Mouse (Mus musculus): Measurements from ENCODE around the gene Gm33543. TPM values are rescaled to one million over a fixed set of nuclear protein-coding genes. Genes with fewer than 3 reads are reported as not detected.

Gm33543 gene
- 1 to 10 TPM in 1 of 2 experiments, under 1 TPM in 1; 0.42 to 1.4 TPM for total RNA-seq (2021)
- long read RNA-seq, experiment 1, partial matches to known transcripts = 0 of 1 reads
- long read RNA-seq, experiment 1, other reads (novel, unspliced or antisense) = 1 of 1 reads
- long read RNA-seq, experiment 2, partial matches to known transcripts = 0 of 2 reads
- long read RNA-seq, experiment 2, other reads (novel, unspliced or antisense) = 0 of 2 reads

DNA sequence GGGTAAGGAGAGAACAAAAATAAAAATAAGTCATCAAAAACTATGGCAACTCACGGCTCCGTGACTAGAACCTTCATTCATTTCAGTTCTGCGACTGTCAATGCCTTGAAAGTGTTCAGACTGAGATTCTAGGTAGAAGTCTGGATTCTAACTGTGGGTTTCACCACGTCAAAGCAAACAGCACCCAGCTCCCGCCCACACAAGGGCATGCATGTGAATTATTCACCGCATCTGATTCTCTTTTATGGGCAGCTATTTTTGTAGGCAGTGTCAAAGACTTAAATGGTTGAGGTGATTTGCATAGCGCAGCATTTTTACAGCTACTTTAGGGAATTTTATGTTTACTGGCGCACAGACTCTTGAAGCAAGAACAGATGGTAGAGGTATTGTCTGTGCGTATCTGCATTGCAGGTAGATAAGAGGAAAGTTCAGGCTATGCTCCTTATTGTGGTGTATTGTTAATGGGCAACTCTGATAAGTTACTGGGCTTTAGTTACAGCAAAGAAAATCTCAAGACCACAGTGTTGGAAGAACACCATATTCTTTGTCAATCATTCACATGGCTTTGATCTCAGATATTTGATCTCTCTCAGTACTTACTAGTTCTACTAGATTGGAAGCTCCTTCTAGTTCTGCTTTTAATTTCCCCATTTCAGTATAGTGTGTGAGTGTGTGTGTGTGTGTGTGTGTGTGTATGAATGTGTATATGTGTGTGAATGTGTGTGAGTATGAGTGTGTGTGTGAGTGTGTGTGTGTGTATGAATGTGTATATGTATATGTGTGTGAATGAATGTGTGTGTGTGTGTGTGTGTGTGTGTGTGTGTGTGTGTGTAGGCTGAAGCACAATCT lies at the start of gene Gm33543:
Gm33543 (minus strand) TSS at position 142 of the 849 bp plus-strand sequence.
- intact Hi-C loops (cut with DNase I) = no loop called here

DNA sequence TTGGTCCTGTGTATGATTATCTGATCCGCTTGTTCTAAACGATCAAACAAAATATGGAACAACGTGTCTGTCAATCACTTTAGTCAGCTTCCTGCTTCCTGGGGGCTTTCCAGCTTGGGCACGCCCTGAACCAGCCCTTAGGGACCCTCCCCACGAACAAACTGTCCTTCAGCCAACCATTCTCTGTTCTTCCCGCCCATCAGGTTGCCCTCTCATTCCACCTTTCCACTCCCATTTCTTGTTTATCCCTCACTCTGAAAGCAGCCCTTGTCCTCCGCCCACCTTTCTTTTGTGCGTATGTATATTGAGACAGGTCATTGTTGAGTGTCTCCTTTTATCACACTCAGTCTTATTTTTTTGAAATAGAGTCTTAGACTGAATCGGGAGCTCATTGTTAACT lies 49.4 kb upstream of the Gm33543 start:
- DNase-seq = no peak
- intact Hi-C loops (cut with DNase I) = loop anchor here (5.0 kb wide), 2 partner anchors 385 to 400 kb away; no protein-coding TSS in a partner anchor

More for the DNA sequence above, at the start of gene Gm33543:
- DNase-seq = no peak

DNA sequence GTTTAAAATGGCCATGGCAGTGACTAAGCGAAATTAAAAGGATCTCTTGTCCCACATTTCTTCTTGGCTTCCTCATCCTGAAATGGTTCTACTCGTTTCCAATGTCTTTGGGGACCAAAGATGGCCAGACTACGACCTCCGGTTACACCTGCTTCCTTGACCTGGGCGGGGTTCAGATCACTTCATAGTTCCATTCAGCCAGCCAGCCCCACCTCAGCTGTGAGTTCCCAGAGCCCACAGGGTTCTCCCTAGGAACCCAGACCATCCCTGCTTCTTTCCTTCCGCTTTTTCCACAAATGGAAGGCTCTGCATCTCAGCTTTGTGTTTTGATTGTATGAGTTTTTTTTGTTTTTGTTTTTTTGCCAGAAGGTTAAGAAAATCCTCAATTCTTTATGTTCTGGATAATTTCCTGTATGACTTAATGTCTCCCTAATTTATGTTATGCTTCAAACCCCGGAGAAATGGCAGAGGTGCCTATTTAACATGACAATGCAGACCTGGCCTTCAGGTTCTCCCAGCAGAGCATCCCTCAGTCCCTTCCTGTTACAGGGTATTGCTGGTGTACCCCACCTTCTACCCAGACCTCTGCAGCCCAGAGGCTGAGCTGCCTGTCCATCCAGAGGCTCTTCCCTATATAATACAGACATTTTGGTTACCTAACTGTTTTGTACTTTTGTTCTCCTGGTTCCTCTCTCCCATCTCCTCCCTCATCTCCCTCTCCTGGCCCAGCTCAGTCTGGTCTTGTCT lies 48.7 kb upstream of the Gm33543 start:
- no peak for DNase-seq
- intact Hi-C loops (cut with DNase I) = loop anchor here (2.0 to 5.0 kb wide), 3 partner anchors 341 to 399 kb away; no protein-coding TSS in a partner anchor

DNA sequence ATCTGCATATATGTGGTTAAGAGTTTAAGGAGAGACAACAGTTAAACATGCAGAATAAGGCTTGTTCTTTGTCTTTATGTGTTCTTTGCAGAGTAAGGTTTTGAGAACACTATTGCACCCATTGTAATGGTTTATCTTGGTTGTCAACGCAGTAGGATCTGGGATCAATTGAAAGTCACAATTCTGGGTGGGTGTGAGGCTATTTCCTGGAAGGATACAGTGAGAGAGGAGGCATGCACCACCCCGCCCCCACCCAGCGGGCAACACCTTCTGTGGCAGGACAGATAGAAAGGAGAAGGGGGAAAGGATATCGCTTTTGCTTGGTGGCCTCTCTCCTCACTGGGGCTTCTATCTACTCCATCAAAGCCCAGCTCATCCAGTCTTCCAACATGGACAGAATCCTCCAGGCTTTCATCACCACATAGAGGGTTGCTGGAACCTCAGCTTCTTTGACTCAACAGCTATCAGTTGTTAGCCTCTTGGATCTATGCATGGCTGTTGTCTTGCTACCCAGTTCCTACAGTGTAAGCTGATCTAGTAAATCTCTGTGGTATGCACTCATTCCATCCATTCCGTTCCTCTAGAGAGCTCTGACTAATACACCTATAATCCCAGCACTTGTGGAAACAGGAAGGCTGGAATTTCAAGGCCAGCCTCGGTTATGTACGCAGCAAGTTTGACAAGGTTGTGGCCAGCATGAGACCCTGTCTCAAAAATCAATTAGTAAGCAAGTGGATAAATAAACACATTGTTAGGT lies 41.2 kb upstream of the Gm33543 start:
- no peak for DNase-seq
- intact Hi-C loops (cut with DNase I) = no loop called here

DNA sequence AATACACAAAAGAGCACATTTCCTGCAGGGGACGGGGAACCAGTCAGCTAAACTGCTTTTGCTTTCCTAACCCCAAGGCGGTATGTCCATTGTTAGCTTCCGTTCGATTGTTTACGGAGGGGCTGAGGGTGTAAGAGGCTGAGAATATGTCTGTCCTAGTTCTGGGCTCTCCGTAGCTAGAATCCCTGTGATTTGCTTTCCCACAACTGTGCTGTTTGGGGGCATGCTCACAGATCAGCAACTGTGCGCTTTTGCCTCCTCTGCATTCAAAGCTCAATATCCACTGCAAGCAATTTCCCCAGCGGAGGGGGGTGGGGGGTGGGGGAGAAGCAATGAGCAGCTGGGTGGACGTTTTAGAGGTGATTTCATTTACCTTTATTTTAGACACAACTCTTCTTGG lies 39.3 kb upstream of the Gm33543 start:
- no peak for DNase-seq
- intact Hi-C loops (cut with DNase I) = no loop called here

DNA sequence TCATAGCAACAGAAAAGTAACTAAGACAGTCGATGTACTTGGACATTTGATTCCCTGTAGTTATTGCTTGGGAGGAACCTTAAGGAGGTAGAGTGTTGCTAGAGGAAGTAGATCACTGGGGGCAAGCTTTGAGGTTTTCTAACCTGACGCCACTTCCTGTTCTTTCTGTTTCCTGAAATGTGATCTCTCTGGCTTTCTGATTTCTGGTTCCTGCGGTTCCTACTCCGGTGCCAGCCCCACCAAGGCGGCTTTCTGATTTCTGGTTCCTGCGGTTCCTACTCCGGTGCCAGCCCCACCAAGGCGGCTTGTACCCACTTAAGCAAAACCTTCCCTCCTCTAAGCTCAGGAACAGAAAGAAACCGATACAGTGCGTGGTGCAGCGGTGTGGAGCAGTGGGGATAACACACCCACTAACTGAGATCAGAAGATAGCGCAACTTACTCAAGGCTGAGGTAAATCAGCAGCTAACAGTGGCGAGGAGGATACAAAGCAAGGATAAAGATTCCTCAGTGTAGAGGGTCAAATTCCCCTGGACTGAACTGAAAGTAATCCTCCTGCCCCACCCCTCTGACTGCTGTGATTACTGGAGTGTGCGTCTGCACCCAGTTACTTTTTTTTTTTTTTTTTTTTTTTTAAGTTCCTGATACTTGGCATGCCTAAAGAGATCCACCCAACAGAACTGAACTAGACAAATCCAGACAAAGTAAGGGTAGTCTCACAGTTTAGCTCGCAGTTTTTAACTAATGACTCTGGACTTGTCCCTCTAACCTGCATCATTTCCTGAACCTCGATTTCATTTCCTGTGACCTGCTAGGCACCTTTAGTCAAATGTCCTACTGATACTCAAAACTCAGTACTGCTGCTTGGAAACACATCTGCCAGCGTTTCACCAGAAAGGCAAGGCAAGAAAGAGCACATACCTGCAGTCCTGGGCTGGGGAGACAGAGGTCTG lies 37.5 kb upstream of the Gm33543 start:
- intact Hi-C loops (cut with DNase I) = no loop called here
- DNase-seq = no peak

DNA sequence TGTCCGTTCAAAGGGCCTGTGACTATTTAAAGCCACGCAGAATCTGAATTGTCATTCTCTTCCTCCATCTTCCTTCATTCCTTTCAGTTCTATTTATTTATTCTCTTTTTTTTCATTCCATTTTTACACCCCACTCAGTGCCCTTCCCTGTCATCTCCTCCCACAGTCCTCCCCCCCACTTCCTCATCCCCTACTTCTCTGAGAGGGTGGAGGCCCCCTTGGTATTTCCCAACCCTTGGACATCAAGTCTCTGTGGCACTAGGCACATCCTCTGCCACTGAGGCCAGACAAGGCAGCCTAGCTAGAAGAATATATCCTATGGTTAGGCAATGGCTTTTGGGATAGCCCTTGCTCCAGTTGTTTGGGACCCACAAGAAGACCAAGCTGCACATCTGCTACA lies 28.1 kb upstream of the Gm33543 start:
- intact Hi-C loops (cut with DNase I) = no loop called here
- DNase-seq = no peak

DNA sequence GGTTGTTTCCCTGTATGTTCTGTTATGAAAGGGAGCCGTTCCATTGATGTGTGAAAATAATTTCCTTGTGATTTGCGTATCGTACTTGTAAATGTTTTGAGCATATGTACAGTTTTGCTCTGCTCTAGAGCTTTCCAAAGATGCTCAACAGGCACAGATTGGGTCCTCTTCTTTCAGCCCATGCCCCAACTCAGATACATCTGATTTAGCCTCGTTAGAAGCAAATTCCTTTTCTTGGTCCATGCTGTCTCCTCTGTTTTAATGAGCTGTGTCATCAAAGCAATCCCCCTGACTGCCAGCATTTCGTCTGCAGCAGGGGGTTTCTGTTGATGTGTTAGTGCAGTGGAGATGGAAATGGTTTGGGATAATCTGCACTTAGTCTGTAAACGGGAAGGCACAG lies 25.6 kb upstream of the Gm33543 start:
- intact Hi-C loops (cut with DNase I) = loop anchor here (10.0 kb wide), 1 partner anchor 384 kb away; no protein-coding TSS in a partner anchor

DNA sequence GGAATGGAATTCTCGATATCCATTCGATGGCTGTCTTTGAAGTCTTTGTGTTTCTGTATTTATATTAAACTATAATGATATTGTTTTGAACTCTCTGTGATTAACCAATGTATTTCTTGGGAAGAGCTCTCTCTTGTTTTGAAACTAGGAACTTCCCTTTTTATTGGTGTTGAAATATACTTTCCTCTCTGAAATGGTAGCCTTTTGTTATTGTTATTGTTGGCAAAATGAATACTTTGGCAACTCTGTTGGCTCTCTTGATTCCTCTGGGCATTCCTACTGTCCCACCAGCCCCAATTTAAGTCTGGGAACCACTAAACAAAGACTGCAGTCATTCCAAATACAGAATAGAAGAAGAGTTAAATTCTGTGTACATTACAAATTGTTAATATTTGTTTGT lies 24.9 kb upstream of the Gm33543 start:
- no peak for DNase-seq
- intact Hi-C loops (cut with DNase I) = loop anchor here (10.0 kb wide), 1 partner anchor 383 kb away; no protein-coding TSS in a partner anchor

More for the DNA sequence above, 25.6 kb upstream of the Gm33543 start:
- no peak for DNase-seq

DNA sequence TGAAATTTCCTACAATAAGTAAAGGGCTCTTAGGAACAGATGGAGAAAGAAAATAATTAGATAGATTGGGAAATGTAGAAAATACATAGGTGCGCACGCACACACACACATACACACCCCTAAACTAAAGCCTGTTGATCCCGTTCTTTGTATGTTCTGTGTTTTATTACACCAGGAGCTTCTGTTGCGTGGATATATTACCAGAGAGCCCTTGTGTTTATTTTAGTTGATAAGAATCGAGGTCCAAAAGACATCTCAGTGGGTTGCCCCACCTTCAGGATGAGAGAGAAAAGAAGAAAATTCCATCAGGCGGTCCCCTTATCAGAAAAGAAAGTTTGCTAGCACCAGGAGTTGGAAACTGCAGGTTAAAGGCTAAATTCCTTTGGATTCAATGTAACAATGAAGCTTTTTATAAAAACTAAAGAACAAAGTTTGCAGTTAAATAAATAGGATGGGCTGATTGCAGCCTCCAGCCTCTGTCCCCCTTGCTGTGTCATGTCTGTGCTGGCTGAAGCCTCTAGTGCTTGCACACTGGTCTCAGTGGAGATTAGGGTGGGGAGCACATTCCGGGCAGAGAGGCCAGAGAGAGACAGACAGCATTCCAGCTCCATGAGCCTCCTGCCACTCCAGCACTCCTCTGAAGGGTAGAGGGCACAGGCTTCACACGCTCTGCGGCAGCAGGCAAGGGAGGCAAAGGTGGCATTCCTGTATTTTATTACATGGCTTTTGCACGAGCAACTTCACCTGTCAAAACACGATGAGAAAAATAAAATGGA lies 21.8 kb upstream of the Gm33543 start:
- intact Hi-C loops (cut with DNase I) = loop anchor here (10.0 kb wide), 1 partner anchor 380 kb away; no protein-coding TSS in a partner anchor
- no peak for DNase-seq

DNA sequence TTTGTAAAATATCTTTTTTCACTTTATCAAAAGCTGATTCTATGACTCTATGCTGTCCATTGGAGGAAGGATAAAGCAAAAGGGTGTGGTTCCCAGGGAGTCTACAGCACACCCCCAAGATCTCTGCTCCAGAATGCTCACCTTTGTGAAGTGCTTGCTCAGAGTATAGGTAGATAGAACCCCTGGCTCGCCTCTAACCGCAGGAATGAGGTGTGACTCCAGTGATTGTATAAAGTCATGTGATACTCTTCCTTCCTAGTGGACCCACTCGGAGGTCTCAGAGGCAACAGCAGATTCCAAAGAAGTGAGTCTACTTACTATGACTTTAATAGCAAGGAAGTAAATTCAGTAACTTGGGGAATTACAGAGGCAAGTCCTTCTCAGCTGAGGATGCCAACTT lies 19.9 kb upstream of the Gm33543 start:
- intact Hi-C loops (cut with DNase I) = loop anchor here (10.0 kb wide), 1 partner anchor 378 kb away; no protein-coding TSS in a partner anchor
- no peak for DNase-seq

DNA sequence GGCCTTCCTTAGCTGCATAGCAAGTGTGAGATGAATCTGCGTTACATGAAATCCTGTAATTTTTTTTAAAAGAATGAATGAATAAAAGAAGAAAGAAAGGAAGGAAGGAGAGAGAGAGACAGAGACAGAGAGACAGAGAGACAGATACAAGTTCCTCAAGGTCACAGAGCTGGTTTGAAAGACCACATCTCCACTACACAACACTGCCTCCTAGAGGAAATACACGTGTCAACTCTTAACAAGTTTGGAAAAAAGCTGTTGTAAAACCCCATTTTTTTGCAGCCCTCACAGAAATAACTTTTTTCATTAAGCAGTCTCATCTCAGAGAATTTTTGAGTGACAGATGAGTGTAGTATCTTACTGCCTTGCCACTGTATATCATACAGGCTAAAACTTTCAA lies 15.4 kb upstream of the Gm33543 start:
- DNase-seq = no peak
- intact Hi-C loops (cut with DNase I) = loop anchor here (1.0 kb wide), 1 partner anchor 307 kb away; no protein-coding TSS in a partner anchor

DNA sequence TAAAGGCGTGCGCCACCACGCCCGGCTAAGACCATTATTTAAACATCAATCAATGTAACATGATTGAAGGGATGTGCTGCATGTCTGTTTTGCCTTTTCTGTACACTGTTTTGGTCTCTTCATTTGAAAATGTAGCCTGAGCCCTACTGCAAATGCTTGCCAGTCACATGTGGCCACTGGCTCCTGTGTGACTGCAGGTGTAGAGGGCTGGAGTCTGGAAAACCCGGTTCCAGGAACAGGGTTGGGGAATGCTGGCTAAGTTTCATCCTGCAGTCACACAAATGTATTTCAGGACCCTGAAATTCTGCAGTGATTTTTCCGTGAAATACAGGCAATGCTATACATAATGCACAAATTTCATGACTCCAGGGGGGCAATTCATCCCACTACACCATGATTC lies 12.7 kb upstream of the Gm33543 start:
- DNase-seq = no peak
- intact Hi-C loops (cut with DNase I) = no loop called here

DNA sequence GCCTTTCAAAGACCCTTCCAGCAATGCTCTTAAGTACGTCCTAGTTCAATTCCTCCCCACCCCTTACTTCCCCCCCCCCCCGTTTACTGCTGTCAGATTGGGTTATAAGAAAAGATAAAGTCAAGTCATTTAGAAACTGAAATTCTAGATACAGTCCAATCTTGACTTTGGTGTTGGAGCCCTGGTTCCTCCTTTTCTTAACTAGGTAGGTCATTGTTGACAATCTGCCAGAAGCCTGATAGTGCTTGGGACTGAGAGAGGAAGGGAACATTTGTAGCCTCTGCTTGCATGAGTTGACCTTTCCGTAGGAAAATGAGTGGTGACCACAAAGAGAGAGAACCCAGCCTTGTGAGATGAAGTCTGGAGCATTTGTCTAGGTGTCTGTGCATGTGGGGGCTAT lies 7.8 kb upstream of the Gm33543 start:
- DNase-seq = no peak
- intact Hi-C loops (cut with DNase I) = no loop called here

DNA sequence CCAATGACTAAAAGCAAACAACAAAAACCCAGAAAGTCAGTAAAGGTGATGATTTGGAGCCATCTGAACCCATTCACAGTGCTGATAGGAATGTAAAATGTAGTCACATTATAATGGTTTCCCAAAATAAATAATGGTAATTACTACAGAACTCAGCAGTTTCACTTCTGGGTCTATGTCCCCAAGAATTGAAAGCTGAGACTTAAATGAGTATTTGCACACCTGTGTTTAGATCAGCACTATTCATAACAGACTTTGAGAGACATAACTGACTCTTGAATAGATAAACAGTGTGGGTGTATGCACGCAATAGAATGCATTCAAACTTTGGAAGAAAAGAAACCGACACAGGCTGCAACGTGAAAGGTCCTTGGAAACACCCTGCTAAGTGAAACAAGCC lies 4.0 kb upstream of the Gm33543 start:
- no peak for DNase-seq
- intact Hi-C loops (cut with DNase I) = no loop called here

DNA sequence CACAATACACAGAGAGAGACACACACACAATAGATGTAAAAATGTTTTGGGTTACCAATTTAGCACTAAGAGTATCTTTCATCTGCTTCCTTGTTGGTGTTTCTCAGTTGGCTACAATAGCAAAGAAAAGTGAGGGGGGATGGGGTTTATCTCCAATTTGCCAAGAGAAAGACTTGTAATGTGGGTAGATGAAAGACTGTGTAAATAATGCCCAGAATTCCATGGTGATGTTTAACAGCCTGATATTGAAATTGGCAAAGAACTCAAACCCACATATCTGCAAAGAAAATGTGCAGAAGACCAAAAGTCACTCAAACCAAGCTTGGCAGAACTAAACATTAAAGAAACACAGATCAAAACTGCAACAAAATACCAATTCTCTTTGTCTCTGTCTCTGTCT lies 3.6 kb upstream of the Gm33543 start:
- DNase-seq = no peak
- intact Hi-C loops (cut with DNase I) = no loop called here

DNA sequence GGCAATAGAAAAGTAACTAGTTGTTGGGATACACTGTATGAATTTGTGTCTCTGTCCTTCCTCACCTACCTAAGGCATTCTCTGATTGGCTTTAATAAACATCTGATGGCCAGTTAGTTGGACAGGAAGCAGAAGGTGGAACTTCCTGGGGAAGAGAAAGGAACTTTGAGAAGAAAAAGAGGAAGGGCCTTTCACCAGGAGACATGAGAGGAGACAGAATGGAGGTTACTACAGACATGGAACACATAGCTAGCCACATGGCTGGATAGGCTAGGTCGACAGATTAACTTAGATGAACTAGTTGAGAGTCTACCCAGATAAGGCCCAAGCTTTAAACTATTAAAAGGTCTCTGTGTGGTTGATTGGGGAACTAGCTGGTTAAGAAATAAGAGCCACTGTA lies 1.1 kb upstream of the Gm33543 start:
- no peak for DNase-seq
- intact Hi-C loops (cut with DNase I) = no loop called here

DNA sequence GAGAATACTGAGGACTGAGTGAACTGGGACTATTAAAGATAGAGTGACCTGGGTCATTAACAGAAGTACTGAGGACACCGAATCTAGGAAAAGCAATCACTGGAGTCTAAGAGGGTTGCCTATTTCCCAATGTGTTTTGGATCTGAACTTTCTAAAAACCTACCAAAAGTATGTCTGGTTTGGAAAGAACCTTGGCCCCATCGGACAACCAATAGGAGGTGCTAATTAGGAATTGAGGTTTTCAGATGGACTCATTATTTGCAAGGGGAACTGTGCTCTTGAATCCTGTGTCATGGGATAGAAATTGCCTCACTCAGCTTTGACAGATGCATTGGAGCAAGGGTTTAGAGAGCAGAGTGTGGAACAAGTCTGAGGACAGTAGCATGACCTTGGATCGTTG lies 1.5 kb downstream of the Gm33543 start:
- DNase-seq = no peak
- intact Hi-C loops (cut with DNase I) = no loop called here

All from gastrocnemius, postnatal 36 days (tissue).